ENCODE assay signal across 26 mouse cellular contexts in genomic region chr11:6183246-6183645, GRCm38 (mm10). TPM values are rescaled to one million over a fixed set of nuclear protein-coding genes. Genes with fewer than 3 reads are reported as not detected.
DNase-seq lines count a peak whose midpoint lies in the region; ATAC-seq lines count a peak whose summit lies in the region.
"Had no signal": no experiment of that assay in that cellular context is flagged by ENCODE, and none has a peak within 500 bp of the region (broad histone marks: within the 10 kb centered on the region; RNA-seq: fewer than 3 reads in every experiment).

No protein-coding gene starts in this region.

- no peak overlapping the region for H3K9ac ChIP-seq in forebrain, embryonic 16.5 days (replicated peaks; ENCODE audit: low read depth, low read length)
- no peak overlapping the region for H3K9ac ChIP-seq in midbrain, embryonic 14.5 days (replicated peaks; ENCODE audit: low read length)
- H3K9ac ChIP-seq in midbrain, embryonic 13.5 days (replicated peaks) = no peak overlapping the region
- H3K9ac ChIP-seq: embryonic facial prominence, embryonic 13.5 days; hindbrain, embryonic 14.5 days had no signal

- WGBS in forebrain, embryonic 16.5 days = 76% methylated on average over 2 of the region's 2 CpGs
- 91% methylated on average over 2 of the region's 2 CpGs for WGBS in forebrain, embryonic 10.5 days
- WGBS in midbrain, embryonic 14.5 days = 42% methylated on average over 2 of the region's 2 CpGs
- WGBS in midbrain, embryonic 13.5 days = 48% methylated on average over 2 of the region's 2 CpGs

- H3K4me2 ChIP-seq in forebrain, embryonic 16.5 days (ENCODE audit: low read length) = peak overlapping the region; percentile 22; the same call in 1 of the 2 replicates
- no peak overlapping the region for H3K4me2 ChIP-seq in midbrain, embryonic 14.5 days (ENCODE audit: low read length)
- H3K4me2 ChIP-seq in midbrain, embryonic 13.5 days (replicated peaks) = no peak overlapping the region
- H3K4me2 ChIP-seq: embryonic facial prominence, embryonic 13.5 days; hindbrain, embryonic 14.5 days had no signal

- no peaks in the 10 kb centered on the region for H3K36me3 ChIP-seq in forebrain, embryonic 16.5 days (ENCODE audit: control insufficient read depth, insufficient read depth)
- peaks cover 25% of the 10 kb centered on the region for H3K36me3 ChIP-seq in forebrain, embryonic 10.5 days (replicated peaks)
- peaks cover 2% of the 10 kb centered on the region; the same call in 1 of the 2 replicates for H3K36me3 ChIP-seq in midbrain, embryonic 14.5 days (ENCODE audit: control insufficient read depth, insufficient read depth, low read length)
- H3K36me3 ChIP-seq in midbrain, embryonic 13.5 days = no peaks in the 10 kb centered on the region; the same call in 1 of the 2 replicates

- ATAC-seq in forebrain, embryonic 16.5 days = no peak
- ATAC-seq in midbrain, embryonic 14.5 days (ENCODE audit: low FRiP score, low TSS enrichment) = no peak
- ATAC-seq in midbrain, embryonic 13.5 days = no peak

- H3K9me3 ChIP-seq in forebrain, embryonic 16.5 days (ENCODE audit: control insufficient read depth, low read length) = no peaks in the 10 kb centered on the region
- H3K9me3 ChIP-seq in forebrain, embryonic 10.5 days = no peaks in the 10 kb centered on the region
- no peaks in the 10 kb centered on the region for H3K9me3 ChIP-seq in midbrain, embryonic 14.5 days (ENCODE audit: control insufficient read depth, low read length)
- H3K9me3 ChIP-seq in midbrain, embryonic 13.5 days = no peaks in the 10 kb centered on the region
- H3K9me3 ChIP-seq: embryonic facial prominence, embryonic 13.5 days; heart, embryonic 10.5 days; limb, embryonic 10.5 days had no signal

- H3K4me1 ChIP-seq in forebrain, embryonic 16.5 days (replicated peaks; ENCODE audit: control insufficient read depth, insufficient read depth, low read length) = peaks cover 44% of the 10 kb centered on the region
- peaks cover 34% of the 10 kb centered on the region for H3K4me1 ChIP-seq in forebrain, embryonic 10.5 days
- H3K4me1 ChIP-seq in midbrain, embryonic 14.5 days (ENCODE audit: control insufficient read depth, insufficient read depth, low read length) = peaks cover 24% of the 10 kb centered on the region
- H3K4me1 ChIP-seq in midbrain, embryonic 13.5 days (replicated peaks) = peaks cover 52% of the 10 kb centered on the region

- H3K27ac ChIP-seq in forebrain, embryonic 16.5 days (ENCODE audit: low read length) = peak overlapping the region; percentile 65
- no peak overlapping the region for H3K27ac ChIP-seq in forebrain, embryonic 10.5 days
- no peak overlapping the region for H3K27ac ChIP-seq in midbrain, embryonic 14.5 days (replicated peaks; ENCODE audit: low read depth, low read length)
- no peak overlapping the region for H3K27ac ChIP-seq in midbrain, embryonic 13.5 days
- H3K27ac ChIP-seq: embryonic facial prominence, embryonic 13.5 days; heart, embryonic 10.5 days; hindbrain, embryonic 14.5 days; kidney, postnatal 0 days; limb, embryonic 10.5 days had no signal

- H3K27me3 ChIP-seq in forebrain, embryonic 16.5 days (replicated peaks; ENCODE audit: control insufficient read depth, insufficient read depth, low read length) = no peaks in the 10 kb centered on the region
- no peaks in the 10 kb centered on the region for H3K27me3 ChIP-seq in forebrain, embryonic 10.5 days (ENCODE audit: poor library complexity, severe bottlenecking)
- H3K27me3 ChIP-seq in midbrain, embryonic 14.5 days (ENCODE audit: control insufficient read depth, insufficient read depth, low read length) = no peaks in the 10 kb centered on the region
- H3K27me3 ChIP-seq in midbrain, embryonic 13.5 days = no peaks in the 10 kb centered on the region
- H3K27me3 ChIP-seq: embryonic facial prominence, embryonic 13.5 days had no signal

- no peak overlapping the region for H3K4me3 ChIP-seq in forebrain, embryonic 16.5 days (replicated peaks; ENCODE audit: low read length)
- H3K4me3 ChIP-seq in forebrain, embryonic 10.5 days = no peak overlapping the region
- no peak overlapping the region for H3K4me3 ChIP-seq in midbrain, embryonic 14.5 days (replicated peaks; ENCODE audit: low read depth, low read length)
- H3K4me3 ChIP-seq in midbrain, embryonic 13.5 days (replicated peaks) = no peak overlapping the region
- H3K4me3 ChIP-seq: embryonic facial prominence, embryonic 13.5 days; erythroblast, embryonic 14.5 days; heart, embryonic 10.5 days; limb, embryonic 10.5 days had no signal

- DNase-seq in forebrain, embryonic 10.5 days (ENCODE audit: extremely low spot score, low spot score) = no peak
- DNase-seq in midbrain, embryonic 14.5 days = peak; percentile 36
- peak; percentile 62 for DNase-seq in thymus, postnatal 14 days
- no peak for DNase-seq in thymus, postnatal 10 days (ENCODE audit: low spot score in 2 of 2)
- peak; percentile 30 to 32 for DNase-seq in thymus, postnatal 36 days
- DNase-seq in adrenal gland, postnatal 4 days (ENCODE audit: low spot score in 2 of 2) = no peak
- DNase-seq: adrenal gland, postnatal 10 days; cerebellum, adult 8-10 months; cerebellum, postnatal 36 days; embryo, embryonic 11 days; gastrocnemius, postnatal 10 days; heart, postnatal 4 days; kidney, adult 2 months; liver; lung, postnatal 14 days had no signal

RNA-seq across cellular contexts. Expression of gene A730071L15Rik, which starts 16.6 kb away (rescaled TPM):
- polyA plus RNA-seq in forebrain, embryonic 16.5 days (2015; fragmentation: Nextera tagmentation; extraction: Ambion mirVana) = 0.21 and 0.84 TPM in 2 replicates
- polyA plus RNA-seq in forebrain, embryonic 10.5 days (2016; fragmentation: Nextera tagmentation; extraction: Ambion mirVana) = 0.57 TPM in 2 replicates
- 0.74 and 1.1 TPM in 2 replicates for polyA plus RNA-seq in midbrain, embryonic 14.5 days (2014; fragmentation: Nextera tagmentation; extraction: Ambion mirVana)
- polyA plus RNA-seq in midbrain, embryonic 13.5 days (2015; fragmentation: Nextera tagmentation; extraction: Ambion mirVana) = 0.59 and 1.0 TPM in 2 replicates
- total RNA-seq in adrenal gland, postnatal 4 days (2021) = under 1 TPM in 1 of 2 experiments, not detected in 1; 0.31 TPM
- total RNA-seq: gastrocnemius, postnatal 10 days; granulocyte monocyte progenitor cell, adult 5-6 weeks had no signal
- polyA plus RNA-seq: erythroblast, embryonic 14.5 days; frontal cortex, adult 2 months had no signal

RNA-seq across cellular contexts. Expression of gene Nudcd3, which starts 17.0 kb away (rescaled TPM):
- polyA plus RNA-seq in forebrain, embryonic 16.5 days (2015; fragmentation: Nextera tagmentation; extraction: Ambion mirVana) = 78.4 and 82.1 TPM in 2 replicates
- polyA plus RNA-seq in forebrain, embryonic 10.5 days (2016; fragmentation: Nextera tagmentation; extraction: Ambion mirVana) = 56.5 and 57.3 TPM in 2 replicates
- polyA plus RNA-seq in midbrain, embryonic 14.5 days (2014; fragmentation: Nextera tagmentation; extraction: Ambion mirVana) = 56.9 and 57.8 TPM in 2 replicates
- 62.7 and 65.7 TPM in 2 replicates for polyA plus RNA-seq in midbrain, embryonic 13.5 days (2015; fragmentation: Nextera tagmentation; extraction: Ambion mirVana)
- 10 to 100 TPM; 57.8 to 59.0 TPM for total RNA-seq in adrenal gland, postnatal 4 days (2021)

RNA-seq across cellular contexts. Expression of gene Npc1l1, which starts 46.7 kb away (rescaled TPM):
- 0.08 TPM in 1 of 2 replicates, not detected in the other for polyA plus RNA-seq in forebrain, embryonic 16.5 days (2015; fragmentation: Nextera tagmentation; extraction: Ambion mirVana)
- not detected in 2 replicates for polyA plus RNA-seq in forebrain, embryonic 10.5 days (2016; fragmentation: Nextera tagmentation; extraction: Ambion mirVana)
- not detected in 2 replicates for polyA plus RNA-seq in midbrain, embryonic 14.5 days (2014; fragmentation: Nextera tagmentation; extraction: Ambion mirVana)
- polyA plus RNA-seq in midbrain, embryonic 13.5 days (2015; fragmentation: Nextera tagmentation; extraction: Ambion mirVana) = 0.05 TPM in 1 of 2 replicates, not detected in the other
- under 1 TPM in 1 of 2 experiments, not detected in 1; 0.06 TPM for total RNA-seq in adrenal gland, postnatal 4 days (2021)
- total RNA-seq: adrenal gland, postnatal 10 days; granulocyte monocyte progenitor cell, adult 5-6 weeks; megakaryocyte-erythroid progenitor cell, adult 5-6 weeks had no signal
- polyA plus RNA-seq: erythroblast, embryonic 14.5 days had no signal

Comparison
In these comparisons a context has a peak if more than half of its experiments do, and no peak if none do; other contexts are left out.
1. DNase-seq: peak in midbrain, embryonic 14.5 days (single experiment), thymus, postnatal 14 days (single experiment) and thymus, postnatal 36 days (2 of 2); none in forebrain, embryonic 10.5 days (single experiment), thymus, postnatal 10 days (0 of 2) and adrenal gland, postnatal 4 days (0 of 2).